Mouse (Mus musculus): ENCODE data around the gene Dennd6a.

Gene Dennd6a

GRCm38 (mm10) chr14:26571951-26572675, 1.5 kb upstream of the Dennd6a start:
- no peak for DNase-seq (ENCODE audit: low spot score)

- no peak for DNase-seq (ENCODE audit: low spot score)
Measured at GRCm38 (mm10) chr14:26576255-26576780, 2.7 kb downstream of the Dennd6a start.

GRCm38 (mm10) chr14:26578791-26579191, 5.1 kb downstream of the Dennd6a start:
- no peak for DNase-seq (ENCODE audit: low spot score)

GRCm38 (mm10) chr14:26579346-26580343, 6.0 kb downstream of the Dennd6a start:
- peak; percentile 77 for DNase-seq (ENCODE audit: low spot score)

- DNase-seq (ENCODE audit: low spot score): no peak
Measured at GRCm38 (mm10) chr14:26583645-26584044, 10.0 kb downstream of the Dennd6a start.

- DNase-seq (ENCODE audit: low spot score): no peak
Measured at GRCm38 (mm10) chr14:26587116-26587515, 13.5 kb downstream of the Dennd6a start.

- no peak for DNase-seq (ENCODE audit: low spot score)
Measured at GRCm38 (mm10) chr14:26591353-26591752, 17.7 kb downstream of the Dennd6a start.

GRCm38 (mm10) chr14:26593281-26593895, 19.7 kb downstream of the Dennd6a start:
- DNase-seq (ENCODE audit: low spot score): no peak

- no peak for DNase-seq (ENCODE audit: low spot score)
Measured at GRCm38 (mm10) chr14:26595167-26595566, 21.5 kb downstream of the Dennd6a start.

GRCm38 (mm10) chr14:26595695-26596365, 22.2 kb downstream of the Dennd6a start:
- DNase-seq (ENCODE audit: low spot score): no peak

- no peak for DNase-seq (ENCODE audit: low spot score)
Measured at GRCm38 (mm10) chr14:26605354-26605753, 31.7 kb downstream of the Dennd6a start.

GRCm38 (mm10) chr14:26609674-26610073, 36.0 kb downstream of the Dennd6a start:
- DNase-seq (ENCODE audit: low spot score): no peak

GRCm38 (mm10) chr14:26610689-26611088, 37.0 kb downstream of the Dennd6a start:
- no peak for DNase-seq (ENCODE audit: low spot score)

- no peak for DNase-seq (ENCODE audit: low spot score)
Measured at GRCm38 (mm10) chr14:26625301-26625700, 51.6 kb downstream of the Dennd6a start.

GRCm38 (mm10) chr14:26626605-26627140, 53.0 kb downstream of the Dennd6a start:
- DNase-seq (ENCODE audit: low spot score): no peak

GRCm38 (mm10) chr14:26637025-26637850, 63.6 kb downstream of the Dennd6a start:
- DNase-seq (ENCODE audit: low spot score): peak; percentile 19

- DNase-seq (ENCODE audit: low spot score): peak; percentile 98
Measured at GRCm38 (mm10) chr14:26637851-26638707, 64.4 kb downstream of the Dennd6a start, which contains the start of gene Arf4. TSS of gene Arf4 (plus strand) at chr14:26638074.

GRCm38 (mm10) chr14:26638708-26639084, 65.0 kb downstream of the Dennd6a start:
- peak; percentile 19 for DNase-seq (ENCODE audit: low spot score)

- no peak for DNase-seq (ENCODE audit: low spot score)
Measured at GRCm38 (mm10) chr14:26639251-26639650, 65.6 kb downstream of the Dennd6a start.
